Mouse (Mus musculus) kidney, postnatal 10 days (tissue): Measurements from ENCODE around the gene Hnrnpab.
A peak's percentile ranks its signal among the peaks of the same experiment; 100 is the strongest.

ENCODE experiments used
- DNase-seq: peaks from one replicate; pipeline ENCODE4 v3.0.0; 2021; ENCODE audit warnings: mixed read lengths

Gene Hnrnpab

DNA sequence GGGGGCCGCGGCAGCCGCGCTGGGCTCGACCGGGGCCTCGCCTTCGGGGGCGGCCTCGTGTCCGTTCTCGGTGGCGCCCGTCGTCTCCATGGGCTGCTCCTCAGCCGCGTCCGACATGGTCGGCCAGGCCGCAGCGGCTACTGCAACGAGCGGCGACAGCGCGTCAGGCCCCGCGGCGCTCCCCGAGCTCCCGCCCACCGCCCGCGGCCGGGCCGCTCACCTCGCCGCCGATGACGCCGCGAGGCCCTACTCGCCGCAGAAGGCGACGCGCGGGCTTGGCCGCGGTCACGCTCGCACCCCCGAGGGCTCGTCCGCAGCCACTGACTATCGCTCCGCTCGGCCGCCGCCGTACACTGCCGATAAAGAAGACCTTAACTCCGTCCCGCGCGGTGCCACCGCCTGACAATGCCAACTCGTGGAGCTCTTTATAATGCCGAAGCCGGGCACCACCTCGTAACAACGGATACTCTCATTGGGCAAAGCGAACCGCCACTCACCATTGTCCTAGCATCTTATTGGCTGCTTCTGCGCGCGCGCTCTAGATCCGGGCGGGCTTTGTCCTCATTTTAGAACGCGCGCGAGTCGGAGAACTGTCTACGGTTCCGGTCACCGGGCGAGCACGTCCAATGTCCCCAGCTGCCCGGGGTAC, at the start of gene Hnrnpab:
TSS of gene Hnrnpab (minus strand) at position 401 of the 649 bp plus-strand sequence.
- peak; percentile 98 for DNase-seq

- no peak for DNase-seq
Measured at GRCm38 (mm10) chr11:51654891-51655290, 48.2 kb upstream of the Hnrnpab start.

GRCm38 (mm10) chr11:51653736-51654135, 47.1 kb upstream of the Hnrnpab start:
- DNase-seq, result no peak

DNA sequence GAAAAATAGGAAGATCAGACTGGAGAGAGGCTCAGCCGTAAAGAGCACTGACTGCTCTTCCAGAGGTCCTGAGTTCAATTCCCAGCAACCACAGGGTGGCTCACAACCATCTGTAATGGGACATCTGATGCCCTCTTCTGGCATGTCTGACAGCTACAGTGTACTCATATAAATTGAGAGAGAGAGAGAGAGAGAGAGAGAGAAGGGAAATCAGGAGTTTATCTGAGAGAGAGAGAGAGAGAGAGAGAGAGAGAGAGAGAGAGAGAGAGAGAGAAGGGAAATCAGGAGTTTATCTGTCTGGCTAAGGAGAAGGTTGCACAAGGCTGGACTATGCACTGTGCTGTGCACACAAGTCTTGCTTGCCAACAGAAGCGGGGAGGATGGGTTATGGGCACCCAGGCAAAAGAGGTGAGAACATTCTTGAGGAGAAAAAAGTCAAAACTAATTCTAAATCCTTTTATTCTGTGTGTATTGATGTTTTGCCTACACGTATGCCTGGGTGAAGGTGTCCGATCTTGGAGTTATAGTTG, 46.3 kb upstream of the Hnrnpab start:
- DNase-seq, result no peak

DNA sequence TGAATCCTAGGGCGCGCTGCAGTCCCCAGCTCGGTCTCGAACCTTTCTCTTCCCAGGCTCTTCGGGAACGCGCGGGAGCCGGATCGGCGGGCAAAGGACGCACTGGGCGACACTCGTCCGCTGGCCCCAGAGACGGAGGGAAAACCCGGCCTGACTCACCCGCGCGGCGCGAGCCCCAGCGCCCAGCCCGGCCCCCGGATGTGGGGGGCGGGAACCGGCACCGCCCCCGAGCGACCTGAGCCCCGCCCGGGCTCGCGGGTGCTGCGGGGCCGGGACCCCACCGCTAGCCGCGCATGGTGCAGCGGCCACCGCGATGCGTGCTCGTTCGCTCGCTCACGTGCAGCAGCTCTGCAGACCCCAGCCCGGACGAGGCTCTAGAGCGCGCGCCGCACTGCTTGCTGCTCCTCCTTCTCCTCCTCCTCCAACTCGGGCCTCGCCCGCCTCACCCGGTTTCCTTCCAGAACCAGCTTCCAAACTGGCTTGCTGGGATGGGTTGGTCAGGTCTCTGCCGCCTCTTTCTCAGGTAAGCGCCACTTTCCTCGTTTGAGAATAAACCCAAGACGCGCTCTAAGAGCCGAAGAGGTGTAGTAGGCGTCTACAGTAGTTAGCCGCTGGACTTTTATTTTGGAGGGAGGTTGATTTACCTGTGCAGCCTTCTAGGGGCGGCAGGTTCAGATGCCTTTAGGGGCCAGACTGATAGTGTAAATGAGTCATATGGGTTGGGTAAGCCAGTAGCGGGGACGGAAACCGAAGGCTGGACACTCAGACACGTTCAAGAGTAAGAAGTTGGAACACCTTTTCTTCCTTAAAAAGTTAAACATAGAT, 44.3 kb upstream of the Hnrnpab start, which contains the start of the genes N4bp3 and D930048N14Rik:
TSS of gene N4bp3 (minus strand) at position 152 of the 825 bp plus-strand sequence.
TSS of gene D930048N14Rik (plus strand) at position 264 of the 825 bp plus-strand sequence.
- DNase-seq, result peak; percentile 87

GRCm38 (mm10) chr11:51650261-51650660, 43.6 kb upstream of the Hnrnpab start:
- DNase-seq, result peak; percentile 51

- DNase-seq, result peak; percentile 37
Measured at GRCm38 (mm10) chr11:51649889-51650199, 43.2 kb upstream of the Hnrnpab start.

DNA sequence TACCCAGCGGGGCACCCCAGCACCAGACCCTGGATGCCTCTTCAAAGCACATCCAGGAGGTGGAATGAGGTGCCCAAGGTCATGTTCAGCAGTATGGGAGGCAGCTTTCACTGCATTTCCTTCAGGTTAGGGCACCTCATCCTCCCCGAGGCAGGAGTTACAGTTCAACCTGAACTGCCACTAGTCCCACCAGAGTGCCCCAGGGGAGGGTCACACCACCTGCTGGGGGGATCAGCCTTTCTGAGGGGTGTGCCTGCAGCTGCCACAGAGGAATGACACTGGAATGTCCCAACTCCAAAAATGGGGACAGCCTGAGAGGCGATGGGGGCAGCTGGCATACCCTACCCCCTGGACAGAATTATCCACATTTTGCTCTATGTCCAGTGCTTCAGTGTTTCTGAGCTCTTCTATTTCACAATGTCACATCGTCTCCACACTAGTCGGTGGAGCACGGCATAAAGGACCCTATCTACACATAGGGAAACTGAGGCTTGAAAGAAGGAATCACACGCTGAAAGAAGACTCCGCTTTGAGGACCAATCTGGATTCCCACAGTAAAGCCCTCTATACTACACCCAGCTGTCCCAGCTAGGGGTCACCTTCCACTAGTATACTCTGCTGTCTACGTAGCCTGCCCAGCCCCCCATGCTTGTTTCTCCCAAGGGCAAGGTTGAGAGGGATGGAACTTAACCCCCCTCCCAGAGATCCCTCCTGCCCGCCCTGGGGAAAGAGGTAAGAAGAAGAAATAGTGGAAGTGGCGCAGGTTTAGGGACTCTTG, 42.7 kb upstream of the Hnrnpab start:
- DNase-seq, result peak; percentile 17

- DNase-seq, result peak; percentile 72
Measured at GRCm38 (mm10) chr11:51648566-51648965, 41.9 kb upstream of the Hnrnpab start.

GRCm38 (mm10) chr11:51646751-51647667, 40.4 kb upstream of the Hnrnpab start:
- DNase-seq, result peak; percentile 68

GRCm38 (mm10) chr11:51646245-51646644, 39.6 kb upstream of the Hnrnpab start:
- DNase-seq, result no peak

GRCm38 (mm10) chr11:51645293-51645692, 38.6 kb upstream of the Hnrnpab start:
- peak; percentile 42 for DNase-seq

- no peak for DNase-seq
Measured at GRCm38 (mm10) chr11:51644217-51644616, 37.6 kb upstream of the Hnrnpab start.

GRCm38 (mm10) chr11:51643761-51644160, 37.1 kb upstream of the Hnrnpab start:
- DNase-seq, result no peak

- no peak for DNase-seq
Measured at GRCm38 (mm10) chr11:51643202-51643601, 36.6 kb upstream of the Hnrnpab start.

GRCm38 (mm10) chr11:51640748-51641147, 34.1 kb upstream of the Hnrnpab start:
- peak; percentile 53 for DNase-seq

- no peak for DNase-seq
Measured at GRCm38 (mm10) chr11:51638497-51638896, 31.9 kb upstream of the Hnrnpab start.

DNA sequence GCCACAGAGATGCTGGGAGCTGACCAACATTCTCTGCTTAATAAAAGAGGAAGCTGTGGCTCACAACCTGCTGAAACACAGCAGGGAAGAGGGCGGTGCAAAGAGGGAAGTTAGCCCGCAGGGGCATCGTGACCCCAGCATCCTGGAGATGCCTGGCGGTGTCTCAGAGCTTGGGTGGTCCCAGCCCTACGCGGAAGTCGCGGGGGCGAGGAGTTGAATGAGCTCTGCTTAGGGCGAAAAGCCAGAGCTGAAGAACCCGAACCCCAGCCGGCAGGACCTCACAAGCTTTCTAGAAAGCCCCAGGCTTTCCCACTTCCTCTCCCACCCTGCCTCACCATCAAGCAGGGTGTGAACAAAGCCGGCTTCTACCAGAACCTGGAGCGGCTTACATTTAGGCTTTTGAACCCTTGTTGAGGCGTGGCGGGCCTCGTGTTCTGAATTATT, 31.3 kb upstream of the Hnrnpab start:
- peak; percentile 73 for DNase-seq

DNA sequence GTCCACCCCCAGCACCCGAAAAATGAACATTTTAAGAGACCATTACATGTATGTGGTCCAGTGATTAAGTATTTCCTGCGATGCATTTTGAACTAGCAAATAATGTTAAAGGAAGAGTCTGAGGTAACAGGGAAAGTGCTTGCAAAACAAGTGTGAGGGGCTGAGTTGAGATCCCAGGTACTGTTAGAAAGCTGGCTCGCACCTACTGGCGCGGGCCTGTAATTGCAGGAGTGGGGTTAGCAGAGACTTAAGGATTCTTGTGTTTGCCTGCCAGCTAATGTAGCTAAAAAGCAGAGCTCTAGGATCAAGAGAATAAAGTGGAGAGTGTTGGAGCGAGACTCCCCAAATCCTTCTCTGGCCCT, 29.7 kb upstream of the Hnrnpab start:
- peak; percentile 78 for DNase-seq

DNA sequence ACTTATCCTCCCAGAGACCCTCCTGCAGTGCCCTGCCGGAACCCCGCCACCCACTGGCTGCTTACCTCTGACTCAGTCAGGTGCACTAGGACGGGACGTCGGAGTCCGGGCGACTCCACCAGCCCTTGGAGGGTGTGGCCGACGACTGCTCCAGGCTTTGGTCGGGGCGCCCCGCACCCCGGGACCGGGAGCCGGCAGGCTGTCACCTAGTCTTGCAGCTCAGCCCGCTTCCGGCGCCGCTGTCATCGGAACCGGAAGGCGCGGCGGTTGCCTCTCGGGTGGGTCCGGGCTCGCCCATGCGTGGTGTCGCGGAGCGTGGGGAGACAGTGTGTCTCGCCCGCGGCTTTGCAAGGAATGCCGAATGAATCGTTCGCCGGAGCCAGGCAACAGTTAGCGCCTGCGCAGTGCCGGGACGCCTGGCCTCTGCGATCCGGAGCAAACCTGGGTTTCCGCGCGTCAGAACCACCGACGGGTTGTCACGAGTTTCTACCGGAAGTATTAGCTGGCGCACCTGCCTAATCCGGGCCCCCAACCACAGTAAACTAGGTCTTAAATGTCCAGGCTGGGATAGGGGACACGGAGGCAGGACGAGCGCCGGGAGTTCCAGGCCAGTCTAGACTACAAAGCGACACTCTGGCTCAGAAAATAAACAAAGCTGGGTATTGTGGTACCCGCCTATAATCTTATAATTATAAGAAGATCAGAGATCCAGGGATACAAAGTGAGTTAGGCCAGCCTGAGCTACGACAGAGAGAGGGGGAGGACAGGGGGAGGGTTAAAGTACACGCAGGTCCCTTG, 29.1 kb upstream of the Hnrnpab start, which contains the start of gene Rmnd5b:
TSS of gene Rmnd5b (minus strand) at position 372 of the 798 bp plus-strand sequence.
- peak; percentile 91 for DNase-seq

DNA sequence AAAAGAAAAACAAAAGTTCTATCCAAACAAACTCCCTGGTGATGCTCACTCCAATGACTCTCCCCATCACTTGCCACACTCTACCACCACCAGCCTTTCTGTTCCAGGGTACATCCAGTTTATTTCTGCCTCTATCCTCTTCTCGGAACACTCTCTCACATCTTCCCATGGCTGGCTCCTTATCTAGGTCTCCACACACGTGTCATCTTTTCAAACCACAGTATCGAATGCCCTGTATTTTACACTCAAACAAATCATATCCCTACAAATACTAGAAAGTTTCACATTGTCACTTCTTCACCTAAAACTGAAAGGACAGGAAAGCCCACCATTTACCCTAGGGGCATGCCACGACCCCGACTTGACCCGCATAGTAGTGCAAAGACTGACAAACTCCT, 28.5 kb upstream of the Hnrnpab start:
- no peak for DNase-seq
